Mouse (Mus musculus) brain, adult 10 weeks (tissue): ENCODE data around the gene Egr4. TPM values are rescaled to one million over a fixed set of nuclear protein-coding genes. Genes with fewer than 3 reads are reported as not detected.

Source experiments
- polyA plus RNA-seq: library from polyadenylated mRNA; stranded (reverse); fragments of 350-450 nt; fragmentation: Illumina TruSeq; extraction: RNeasy Lipid Tissue Mini Kit (QIAGEN cat#74804); gene quantifications from one replicate; pipeline ENCODE4 v1.2.3, GENCODE M21; 2015; ENCODE audit warnings: low read depth, low replicate concordance

Egr4 gene
- 17.8 TPM for polyA plus RNA-seq

DNA sequence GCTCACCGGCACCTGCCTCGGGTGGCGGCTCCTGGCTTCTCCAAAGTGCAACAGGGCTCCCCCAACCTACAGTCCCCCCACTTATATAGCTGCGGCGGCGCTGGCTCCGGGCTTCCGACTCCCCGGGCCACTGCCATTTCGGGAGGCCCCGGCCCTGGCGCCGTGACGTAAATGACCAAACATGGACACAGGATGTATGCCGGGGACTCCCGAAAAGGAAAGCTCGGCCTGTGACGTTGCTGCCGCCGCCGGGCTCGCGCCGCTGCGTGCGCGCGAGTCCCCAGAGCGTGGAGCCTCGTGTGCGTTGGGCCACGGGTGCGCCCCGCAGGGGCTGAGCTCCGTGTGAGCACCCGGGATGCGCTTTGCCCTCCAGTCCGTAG is at the start of gene Egr4:
TSS of gene Egr4 (minus strand) at position 59 of the 380 bp plus-strand sequence.

DNA sequence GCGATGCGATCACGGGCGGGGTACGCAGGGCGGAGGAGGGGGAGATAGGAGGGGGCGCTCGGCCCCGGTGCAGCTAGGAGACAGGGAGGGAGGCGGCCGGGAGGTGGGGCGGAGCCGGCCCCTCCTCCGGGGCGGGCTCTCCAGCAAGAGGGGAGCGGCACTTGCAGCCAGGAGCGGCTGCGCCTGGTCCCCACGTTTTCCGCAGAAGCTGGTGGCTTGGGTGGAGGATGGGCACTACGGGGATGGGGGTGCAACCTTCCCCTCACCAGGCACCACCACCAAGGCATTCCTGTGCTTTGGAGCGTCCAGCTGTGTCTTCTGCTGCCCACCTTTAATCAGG is 10.5 kb downstream of the Egr4 start, which contains the start of gene Fbxo41:
TSS of gene Fbxo41 (minus strand) at position 84 of the 340 bp plus-strand sequence.

Other genes with a start within 250 kb of the Egr4 start
- gene Sfxn5, start 180.2 kb downstream of the Egr4 start, polyA plus RNA-seq = 115 TPM
- gene Rab11fip5, start 139.0 kb downstream of the Egr4 start, polyA plus RNA-seq = 54.4 TPM
- not detected for gene Noto, start 89.7 kb downstream of the Egr4 start, polyA plus RNA-seq
- 45.7 TPM for gene Smyd5, start 81.6 kb downstream of the Egr4 start, polyA plus RNA-seq
- 246 TPM for gene Cct7, start 62.1 kb downstream of the Egr4 start, polyA plus RNA-seq
- 38.3 TPM for gene Pradc1, start 61.6 kb downstream of the Egr4 start, polyA plus RNA-seq
- gene Fbxo41, start 10.6 kb downstream of the Egr4 start, polyA plus RNA-seq = 39.8 TPM
- gene Alms1, start 73.9 kb upstream of the Egr4 start, polyA plus RNA-seq = 3.9 TPM
- gene Nat8f7, start 199.6 kb upstream of the Egr4 start, polyA plus RNA-seq = 1.00 TPM